In the genomic region with DNA sequence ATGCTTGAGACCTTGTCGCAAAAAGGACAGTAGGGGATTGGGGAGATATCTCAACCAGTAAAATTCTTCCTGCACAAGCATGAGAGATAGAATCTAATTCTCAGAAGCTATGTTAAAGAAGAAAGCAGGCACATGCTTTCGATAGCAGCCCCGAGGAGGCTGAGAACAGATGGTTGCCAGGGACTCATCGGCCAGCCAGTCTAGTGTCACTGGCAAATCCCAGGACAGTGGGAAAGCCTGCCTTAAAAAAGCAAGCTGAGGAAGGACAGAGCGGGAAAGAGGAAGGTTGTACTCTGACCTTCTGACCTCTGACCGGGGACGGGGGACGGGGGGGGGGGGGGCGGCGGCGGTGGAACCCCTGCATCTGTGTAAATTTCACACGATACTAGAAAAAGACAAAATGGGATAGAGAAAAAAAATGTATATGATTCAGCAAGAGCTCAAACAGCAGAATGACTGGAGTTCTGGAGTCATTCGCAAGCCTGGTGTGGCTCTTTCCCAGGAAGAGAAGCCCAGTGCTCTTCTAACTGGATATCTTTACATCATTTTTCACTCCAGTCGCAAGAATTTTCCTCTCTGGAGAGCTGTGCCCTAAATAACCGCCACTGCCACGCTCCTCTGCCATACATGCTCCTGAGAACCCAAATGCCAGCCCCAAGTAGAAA, we compare ENCODE assay signal across 10 mouse cellular contexts. TPM values are rescaled to one million over a fixed set of nuclear protein-coding genes. Genes with fewer than 3 reads are reported as not detected.
DNase-seq lines count a peak whose midpoint lies in the region; ATAC-seq and TF ChIP-seq lines count a peak whose summit lies in the region.
"Had no signal": no experiment of that assay in that cellular context is flagged by ENCODE, and none has a peak within 500 bp of the region (broad histone marks: within the 10 kb centered on the region; RNA-seq: fewer than 3 reads in every experiment).

No protein-coding gene starts in this region.

- H3K4me1 ChIP-seq in heart, embryonic 11.5 days (ENCODE audit: control insufficient read depth, insufficient read depth, low read length) = peaks cover 13% of the 10 kb centered on the region
- H3K4me1 ChIP-seq in embryonic facial prominence, embryonic 10.5 days = peaks cover 15% of the 10 kb centered on the region
- peaks cover 6% of the 10 kb centered on the region; the same call in 1 of the 2 replicates for H3K4me1 ChIP-seq in limb, embryonic 12.5 days (replicated peaks)

- H3K9me3 ChIP-seq in heart, embryonic 11.5 days (replicated peaks; ENCODE audit: control insufficient read depth, low read length) = no peaks in the 10 kb centered on the region
- H3K9me3 ChIP-seq in embryonic facial prominence, embryonic 10.5 days = no peaks in the 10 kb centered on the region
- H3K9me3 ChIP-seq in limb, embryonic 12.5 days = no peaks in the 10 kb centered on the region

- H3K4me3 ChIP-seq in heart, embryonic 11.5 days (ENCODE audit: low read depth, low read length) = no peak overlapping the region
- H3K4me3 ChIP-seq in embryonic facial prominence, embryonic 10.5 days = 0 out of 2 replicates have a peak overlapping the region, but pooled peaks have one; percentile 21
- no peak overlapping the region for H3K4me3 ChIP-seq in limb, embryonic 12.5 days (replicated peaks)
- no peak overlapping the region for H3K4me3 ChIP-seq in layer of hippocampus, adult 2 months
- H3K4me3 ChIP-seq: erythroblast, embryonic 14.5 days had no signal

- no peak overlapping the region for H3K9ac ChIP-seq in heart, embryonic 11.5 days (ENCODE audit: low read depth, low read length)
- no peak overlapping the region for H3K9ac ChIP-seq in limb, embryonic 12.5 days (replicated peaks)

- WGBS in heart, embryonic 11.5 days (ENCODE audit: insufficient replicate concordance) = 39% methylated on average over 16 of the region's 16 CpGs
- WGBS in embryonic facial prominence, embryonic 10.5 days = 33% methylated on average over 16 of the region's 16 CpGs
- 54% methylated on average over 16 of the region's 16 CpGs for WGBS in limb, embryonic 12.5 days

- H3K36me3 ChIP-seq in heart, embryonic 11.5 days (ENCODE audit: control insufficient read depth, insufficient read depth, low read length) = no peaks in the 10 kb centered on the region
- H3K36me3 ChIP-seq in embryonic facial prominence, embryonic 10.5 days (replicated peaks) = no peaks in the 10 kb centered on the region
- H3K36me3 ChIP-seq in limb, embryonic 12.5 days = no peaks in the 10 kb centered on the region

- TF ChIP-seq CTCF in layer of hippocampus, adult 2 months (conservative IDR thresholded peaks at IDR 0.05) = no peak

- no peaks in the 10 kb centered on the region for H3K27me3 ChIP-seq in heart, embryonic 11.5 days (ENCODE audit: control insufficient read depth, insufficient read depth, low read length)
- H3K27me3 ChIP-seq in embryonic facial prominence, embryonic 10.5 days (replicated peaks; ENCODE audit: low read depth, poor library complexity, severe bottlenecking) = 0 out of 2 replicates have a peak, but pooled peaks cover 4% of the 10 kb centered on the region
- H3K27me3 ChIP-seq in limb, embryonic 12.5 days = no peaks in the 10 kb centered on the region
- H3K27me3 ChIP-seq: CH12.LX had no signal

- H3K4me2 ChIP-seq in heart, embryonic 11.5 days = peak overlapping the region; percentile 45
- peak overlapping the region; percentile 17 for H3K4me2 ChIP-seq in limb, embryonic 12.5 days

- no peak for DNase-seq in heart, adult 11 months
- peak; percentile 19 for DNase-seq in left cerebral cortex, adult 18-20 months (ENCODE audit: low spot score in 2 of 2)
- DNase-seq in left cerebral cortex, adult 8-10 months (ENCODE audit: low spot score in 2 of 2) = no peak
- peak; percentile 28 for DNase-seq in embryonic facial prominence, embryonic 10.5 days (ENCODE audit: low spot score)
- DNase-seq in thymus, postnatal 0 days (ENCODE audit: low spot score) = no peak
- no peak for DNase-seq in layer of hippocampus, adult 2 months (ENCODE audit: low spot score in 2 of 2)

- ATAC-seq in heart, embryonic 11.5 days (replicated peaks; ENCODE audit: insufficient number of reproducible peaks, low FRiP score, low TSS enrichment) = no peak
- ATAC-seq in limb, embryonic 12.5 days (ENCODE audit: insufficient number of reproducible peaks, insufficient read depth, low FRiP score, low TSS enrichment, low read depth) = no peak

- H3K27ac ChIP-seq in heart, embryonic 11.5 days (ENCODE audit: low read depth, low read length) = peak overlapping the region; percentile 29
- peak overlapping the region; percentile 69 for H3K27ac ChIP-seq in embryonic facial prominence, embryonic 10.5 days (replicated peaks)
- no peak overlapping the region for H3K27ac ChIP-seq in limb, embryonic 12.5 days
- H3K27ac ChIP-seq in layer of hippocampus, adult 2 months = no peak overlapping the region

RNA-seq across cellular contexts. Expression of a gene that starts 46.9 kb away (rescaled TPM):
- polyA plus RNA-seq in heart, embryonic 11.5 days (2014; fragmentation: Nextera tagmentation; extraction: Ambion mirVana) = 134 and 147 TPM in 2 replicates
- total RNA-seq in left cerebral cortex, adult 18-20 months (2021) = 100 to 1,000 TPM; 140 to 145 TPM
- 100 to 1,000 TPM; 125 to 146 (median 131) TPM for total RNA-seq in left cerebral cortex, adult 8-10 months (2022)
- 79.4 and 82.9 TPM in 2 replicates for polyA plus RNA-seq in embryonic facial prominence, embryonic 10.5 days (2016; fragmentation: Nextera tagmentation; extraction: Ambion mirVana)
- 111 and 120 TPM in 2 replicates for polyA plus RNA-seq in limb, embryonic 12.5 days (2016; fragmentation: Nextera tagmentation; extraction: Ambion mirVana)
- 39.3 and 40.7 TPM in 2 replicates for polyA plus RNA-seq in thymus, postnatal 0 days (2015; fragmentation: Nextera tagmentation; extraction: Ambion mirVana)
- total RNA-seq in layer of hippocampus, adult 2 months (2021) = 10 to 100 TPM; 59.6 to 65.6 TPM

Comparison
In these comparisons a context has a peak if more than half of its experiments do, and no peak if none do; other contexts are left out.
1. DNase-seq: peak in left cerebral cortex, adult 18-20 months (2 of 2) and embryonic facial prominence, embryonic 10.5 days (single experiment); none in heart, adult 11 months (single experiment), left cerebral cortex, adult 8-10 months (0 of 2), thymus, postnatal 0 days (single experiment) and layer of hippocampus, adult 2 months (0 of 2).
2. H3K27ac ChIP-seq: peak in heart, embryonic 11.5 days (single experiment) and embryonic facial prominence, embryonic 10.5 days (single experiment); none in limb, embryonic 12.5 days (single experiment) and layer of hippocampus, adult 2 months (single experiment).